Mouse (Mus musculus): ENCODE results near the gene Vipr1. TPM values are rescaled to one million over a fixed set of nuclear protein-coding genes. Genes with fewer than 3 reads are reported as not detected.
A peak's percentile ranks its signal among the peaks of the same experiment; 100 is the strongest.

Gene Vipr1
- polyA plus RNA-seq, 1 experiment from 2014 or later, result 0.40 TPM

- no peaks in the 10 kb centered on the region for H3K27me3 ChIP-seq (ENCODE audit: control insufficient read depth, insufficient read depth, low read length)
- H3K9ac ChIP-seq, result no peak overlapping the region
- H3K4me2 ChIP-seq (replicated peaks), result no peak overlapping the region
- no peaks in the 10 kb centered on the region for H3K9me3 ChIP-seq (ENCODE audit: control insufficient read depth, low read length)
- no peak for ATAC-seq (ENCODE audit: low FRiP score)
- no peak overlapping the region for H3K4me3 ChIP-seq (replicated peaks; ENCODE audit: low read length)
- no peaks in the 10 kb centered on the region for H3K36me3 ChIP-seq (replicated peaks; ENCODE audit: control insufficient read depth, insufficient read depth)
- 93% methylated on average over 1 of the region's 1 CpGs for WGBS
- H3K27ac ChIP-seq, result no peak overlapping the region
- DNase-seq (ENCODE audit: low spot score), result no peak
- H3K4me1 ChIP-seq (replicated peaks; ENCODE audit: control insufficient read depth, insufficient read depth, low read length), result no peaks in the 10 kb centered on the region
Measured at GRCm38 (mm10) chr9:121630627-121631026, 11.9 kb upstream of the Vipr1 start.

GRCm38 (mm10) chr9:121631946-121632345 is 10.6 kb upstream of the Vipr1 start:
- Histone ChIP-seq H3K27ac (no peak overlapping the region), H3K9ac (no peak overlapping the region), H3K36me3 (replicated peaks; ENCODE audit: control insufficient read depth, insufficient read depth) (no peaks in the 10 kb centered on the region), H3K4me3 (replicated peaks; ENCODE audit: low read length) (no peak overlapping the region), H3K4me2 (replicated peaks) (no peak overlapping the region), H3K4me1 (replicated peaks; ENCODE audit: control insufficient read depth, insufficient read depth, low read length) (no peaks in the 10 kb centered on the region), H3K27me3 (ENCODE audit: control insufficient read depth, insufficient read depth, low read length) (no peaks in the 10 kb centered on the region), H3K9me3 (ENCODE audit: control insufficient read depth, low read length) (no peaks in the 10 kb centered on the region)
- DNase-seq (ENCODE audit: low spot score) (no peak), ATAC-seq (ENCODE audit: low FRiP score) (no peak)
- 80% methylated on average over 4 of the region's 4 CpGs for WGBS

GRCm38 (mm10) chr9:121632891-121633290 is 9.6 kb upstream of the Vipr1 start:
- Histone ChIP-seq H3K4me2 (replicated peaks) (no peak overlapping the region), H3K4me3 (replicated peaks; ENCODE audit: low read length) (no peak overlapping the region), H3K27ac (no peak overlapping the region), H3K27me3 (ENCODE audit: control insufficient read depth, insufficient read depth, low read length) (no peaks in the 10 kb centered on the region), H3K4me1 (replicated peaks; ENCODE audit: control insufficient read depth, insufficient read depth, low read length) (no peaks in the 10 kb centered on the region), H3K9ac (no peak overlapping the region), H3K36me3 (replicated peaks; ENCODE audit: control insufficient read depth, insufficient read depth) (no peaks in the 10 kb centered on the region), H3K9me3 (ENCODE audit: control insufficient read depth, low read length) (no peaks in the 10 kb centered on the region)
- DNase-seq (ENCODE audit: low spot score), result no peak
- no peak for ATAC-seq (ENCODE audit: low FRiP score)
- 87% methylated on average over 10 of the region's 10 CpGs for WGBS

- H3K27me3 ChIP-seq (ENCODE audit: control insufficient read depth, insufficient read depth, low read length), result no peaks in the 10 kb centered on the region
- H3K4me3 ChIP-seq (replicated peaks; ENCODE audit: low read length), result no peak overlapping the region
- no peaks in the 10 kb centered on the region for H3K36me3 ChIP-seq (replicated peaks; ENCODE audit: control insufficient read depth, insufficient read depth)
- H3K27ac ChIP-seq, result no peak overlapping the region
- H3K4me1 ChIP-seq (replicated peaks; ENCODE audit: control insufficient read depth, insufficient read depth, low read length), result no peaks in the 10 kb centered on the region
- H3K4me2 ChIP-seq (replicated peaks), result no peak overlapping the region
- H3K9me3 ChIP-seq (ENCODE audit: control insufficient read depth, low read length), result no peaks in the 10 kb centered on the region
- ATAC-seq (ENCODE audit: low FRiP score), result no peak
- no peak for DNase-seq (ENCODE audit: low spot score)
- H3K9ac ChIP-seq, result no peak overlapping the region
- 87% methylated on average over 6 of the region's 6 CpGs for WGBS
Measured at GRCm38 (mm10) chr9:121633306-121633705, 9.2 kb upstream of the Vipr1 start.

GRCm38 (mm10) chr9:121635835-121636576 is 6.5 kb upstream of the Vipr1 start:
- Histone ChIP-seq H3K9ac (no peak overlapping the region), H3K9me3 (ENCODE audit: control insufficient read depth, low read length) (no peaks in the 10 kb centered on the region), H3K27ac (no peak overlapping the region), H3K4me2 (replicated peaks) (no peak overlapping the region), H3K27me3 (ENCODE audit: control insufficient read depth, insufficient read depth, low read length) (peaks cover 16% of the 10 kb centered on the region), H3K4me1 (replicated peaks; ENCODE audit: control insufficient read depth, insufficient read depth, low read length) (no peaks in the 10 kb centered on the region), H3K36me3 (replicated peaks; ENCODE audit: control insufficient read depth, insufficient read depth) (no peaks in the 10 kb centered on the region), H3K4me3 (replicated peaks; ENCODE audit: low read length) (no peak overlapping the region)
- ATAC-seq (ENCODE audit: low FRiP score) (no peak), DNase-seq (ENCODE audit: low spot score) (no peak)
- WGBS, result 54% methylated on average over 7 of the region's 7 CpGs

- Histone ChIP-seq H3K27me3 (ENCODE audit: control insufficient read depth, insufficient read depth, low read length) (peaks cover 50% of the 10 kb centered on the region), H3K36me3 (replicated peaks; ENCODE audit: control insufficient read depth, insufficient read depth) (no peaks in the 10 kb centered on the region), H3K4me3 (replicated peaks; ENCODE audit: low read length) (no peak overlapping the region), H3K4me2 (replicated peaks) (no peak overlapping the region), H3K4me1 (replicated peaks; ENCODE audit: control insufficient read depth, insufficient read depth, low read length) (no peaks in the 10 kb centered on the region; the same call in 1 of the 2 replicates), H3K9ac (no peak overlapping the region), H3K27ac (no peak overlapping the region), H3K9me3 (ENCODE audit: control insufficient read depth, low read length) (no peaks in the 10 kb centered on the region)
- WGBS, result 46% methylated on average over 16 of the region's 16 CpGs
- DNase-seq (ENCODE audit: low spot score) (no peak), ATAC-seq (ENCODE audit: low FRiP score) (no peak)
Measured at GRCm38 (mm10) chr9:121639790-121640189, 2.7 kb upstream of the Vipr1 start.

- H3K4me1 ChIP-seq (replicated peaks; ENCODE audit: control insufficient read depth, insufficient read depth, low read length), result no peaks in the 10 kb centered on the region; the same call in 1 of the 2 replicates
- H3K36me3 ChIP-seq (replicated peaks; ENCODE audit: control insufficient read depth, insufficient read depth), result no peaks in the 10 kb centered on the region
- H3K27me3 ChIP-seq (ENCODE audit: control insufficient read depth, insufficient read depth, low read length), result peaks cover 50% of the 10 kb centered on the region
- H3K9me3 ChIP-seq (ENCODE audit: control insufficient read depth, low read length), result no peaks in the 10 kb centered on the region
- WGBS, result 11% methylated on average over 27 of the region's 27 CpGs
- H3K9ac ChIP-seq, result 0 out of 2 replicates have a peak overlapping the region, but pooled peaks have one; percentile 43
- ATAC-seq (ENCODE audit: low FRiP score) (no peak), DNase-seq (ENCODE audit: low spot score) (no peak)
- H3K4me2 ChIP-seq (replicated peaks), result peak overlapping the region; percentile 89
- H3K4me3 ChIP-seq (replicated peaks; ENCODE audit: low read length), result peak overlapping the region; percentile 44
- H3K27ac ChIP-seq, result no peak overlapping the region
Measured at GRCm38 (mm10) chr9:121641235-121641915, 1.1 kb upstream of the Vipr1 start.

GRCm38 (mm10) chr9:121642001-121642400 is 515 bp upstream of the Vipr1 start, which contains the start of gene Lyzl4:
Lyzl4 (minus strand) TSS chr9:121642096.
- Histone ChIP-seq H3K9me3 (ENCODE audit: control insufficient read depth, low read length) (no peaks in the 10 kb centered on the region), H3K36me3 (replicated peaks; ENCODE audit: control insufficient read depth, insufficient read depth) (no peaks in the 10 kb centered on the region), H3K9ac (peak within 1 kb of the TSS; percentile 43), H3K4me3 (replicated peaks; ENCODE audit: low read length) (peak within 1 kb of the TSS; percentile 44), H3K27ac (no peak within 1 kb of the TSS), H3K27me3 (ENCODE audit: control insufficient read depth, insufficient read depth, low read length) (peaks cover 50% of the 10 kb centered on the region), H3K4me1 (replicated peaks; ENCODE audit: control insufficient read depth, insufficient read depth, low read length) (no peaks in the 10 kb centered on the region; the same call in 1 of the 2 replicates), H3K4me2 (replicated peaks) (peak within 1 kb of the TSS; percentile 89)
- DNase-seq (ENCODE audit: low spot score) (peak; percentile 73), ATAC-seq (ENCODE audit: low FRiP score) (peak; percentile 32)
- under 1% methylated on average over 26 of the region's 26 CpGs for WGBS

GRCm38 (mm10) chr9:121644855-121645254 is 2.3 kb downstream of the Vipr1 start:
- H3K4me3 ChIP-seq (replicated peaks; ENCODE audit: low read length), result no peak overlapping the region
- WGBS, result 82% methylated on average over 3 of the region's 3 CpGs
- ATAC-seq (ENCODE audit: low FRiP score), result no peak
- no peak for DNase-seq (ENCODE audit: low spot score)
- no peak overlapping the region for H3K27ac ChIP-seq
- H3K4me2 ChIP-seq (replicated peaks), result no peak overlapping the region
- H3K9ac ChIP-seq, result no peak overlapping the region
- H3K4me1 ChIP-seq (replicated peaks; ENCODE audit: control insufficient read depth, insufficient read depth, low read length), result no peaks in the 10 kb centered on the region; the same call in 1 of the 2 replicates
- H3K9me3 ChIP-seq (ENCODE audit: control insufficient read depth, low read length), result no peaks in the 10 kb centered on the region
- peaks cover 46% of the 10 kb centered on the region for H3K27me3 ChIP-seq (ENCODE audit: control insufficient read depth, insufficient read depth, low read length)
- H3K36me3 ChIP-seq (replicated peaks; ENCODE audit: control insufficient read depth, insufficient read depth), result no peaks in the 10 kb centered on the region
